11 mouse cellular contexts compared by ENCODE assay signal in the genomic region with DNA sequence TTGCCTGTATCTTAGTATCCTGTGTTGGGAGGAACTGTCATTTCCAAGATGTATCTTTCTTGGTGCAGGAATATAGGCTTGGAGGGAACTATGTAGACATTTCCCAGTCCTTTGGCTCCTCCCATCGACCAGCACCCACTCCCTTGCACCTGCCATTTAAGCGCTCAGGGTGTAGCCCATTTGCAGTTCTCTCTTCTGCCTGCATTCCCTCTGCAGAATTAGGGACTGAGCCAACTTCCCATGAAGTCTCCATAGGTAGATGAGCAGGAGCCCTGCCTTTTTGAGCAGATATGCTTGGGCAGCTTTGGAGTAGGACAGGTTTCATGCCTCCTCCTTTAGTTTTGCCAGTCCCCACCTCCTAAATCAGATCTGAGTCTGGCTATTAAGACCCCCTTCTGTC. TPM values are rescaled to one million over a fixed set of nuclear protein-coding genes. Genes with fewer than 3 reads are reported as not detected.
DNase-seq lines count a peak whose midpoint lies in the region; ATAC-seq lines count a peak whose summit lies in the region.
"Had no signal": no experiment of that assay in that cellular context is flagged by ENCODE, and none has a peak within 500 bp of the region (broad histone marks: within the 10 kb centered on the region; RNA-seq: fewer than 3 reads in every experiment).

No protein-coding gene starts in this region.

- no peak for DNase-seq in frontal cortex, postnatal 14 days (ENCODE audit: low spot score in 2 of 2)
- DNase-seq in ES-CJ7 (ENCODE audit: low read depth, low spot score), result peak; percentile 8
- DNase-seq in cerebellum, adult 9-10 months, result peak; percentile 83
- peak; percentile 35 to 81 for DNase-seq in left cerebral cortex, postnatal 25 days (ENCODE audit: low spot score in 2 of 2)
- no peak for DNase-seq in heart, postnatal 4 days
- DNase-seq in natural killer cell, adult 2 months (ENCODE audit: low spot score in 2 of 2), result no peak
- no peak for DNase-seq in embryo, embryonic 10 days (ENCODE audit: low spot score)
- DNase-seq: kidney, adult 2 months; liver, embryonic 13.5 days; thymus, postnatal 36 days had no signal

- ATAC-seq in frontal cortex, adult (ENCODE audit: low TSS enrichment), result peak; percentile 57

- intact Hi-C loops in left cerebral cortex, postnatal 25 days (cut with DNase I), result no loop called here

RNA-seq across cellular contexts. Expression of a gene that starts 3.3 kb away (rescaled TPM):
- total RNA-seq in left cerebral cortex, postnatal 25 days (2021), result 100 to 1,000 TPM; 132 to 143 TPM
- total RNA-seq in heart, postnatal 4 days (2021), result not detected

Comparison
In these comparisons a context has a peak if more than half of its experiments do, and no peak if none do; other contexts are left out.
1. DNase-seq: peak in ES-CJ7 (single experiment), cerebellum, adult 9-10 months (single experiment) and left cerebral cortex, postnatal 25 days (2 of 2); none in frontal cortex, postnatal 14 days (0 of 2), heart, postnatal 4 days (single experiment), natural killer cell, adult 2 months (0 of 2) and embryo, embryonic 10 days (single experiment).
2. RNA of a gene that starts 3.3 kb away (total RNA-seq): 132 to 143 TPM in left cerebral cortex, postnatal 25 days; not detected in heart, postnatal 4 days; every median in the first group is over 100 times any median in the second.